Mouse (Mus musculus): ENCODE data around the gene Odf3b. TPM values are rescaled to one million over a fixed set of nuclear protein-coding genes. Genes with fewer than 3 reads are reported as not detected.

Odf3b gene
- polyA plus RNA-seq, 1 experiment: 142 TPM

GRCm38 (mm10) chr15:89353837-89354236, 25.2 kb downstream of the Odf3b start:
- Histone ChIP-seq H3K36me3 (ENCODE audit: control insufficient read depth, insufficient read depth, low read length) (peaks cover 31% of the 10 kb centered on the region), H3K27me3 (ENCODE audit: control insufficient read depth, insufficient read depth, low read length) (no peaks in the 10 kb centered on the region), H3K4me1 (ENCODE audit: control insufficient read depth, insufficient read depth, insufficient read length, low read length) (peaks cover 8% of the 10 kb centered on the region), H3K27ac (ENCODE audit: insufficient read depth, low read depth, low read length) (no peak overlapping the region), H3K4me3 (ENCODE audit: low read depth, low read length) (no peak overlapping the region)
- no peak for TF ChIP-seq CTCF (IDR thresholded peaks at IDR 0.05; ENCODE audit: extremely low read depth, insufficient read length, insufficient replicate concordance, low read depth, low read length)
- no peak for TF ChIP-seq POLR2A (IDR thresholded peaks at IDR 0.05; ENCODE audit: low read depth, low read length)
- WGBS: 93% methylated on average over 16 of the region's 16 CpGs

- Histone ChIP-seq H3K27ac (ENCODE audit: insufficient read depth, low read depth, low read length) (no peak overlapping the region), H3K27me3 (ENCODE audit: control insufficient read depth, insufficient read depth, low read length) (no peaks in the 10 kb centered on the region), H3K4me1 (ENCODE audit: control insufficient read depth, insufficient read depth, insufficient read length, low read length) (peaks cover 8% of the 10 kb centered on the region), H3K4me3 (ENCODE audit: low read depth, low read length) (no peak overlapping the region), H3K36me3 (ENCODE audit: control insufficient read depth, insufficient read depth, low read length) (peaks cover 31% of the 10 kb centered on the region)
- 94% methylated on average over 12 of the region's 12 CpGs for WGBS
- TF ChIP-seq CTCF (IDR thresholded peaks at IDR 0.05; ENCODE audit: extremely low read depth, insufficient read length, insufficient replicate concordance, low read depth, low read length): no peak
- TF ChIP-seq POLR2A (IDR thresholded peaks at IDR 0.05; ENCODE audit: low read depth, low read length): no peak
Observed at GRCm38 (mm10) chr15:89352795-89353194, 26.3 kb downstream of the Odf3b start.

- Histone ChIP-seq H3K27ac (ENCODE audit: insufficient read depth, low read depth, low read length) (no peak overlapping the region), H3K4me3 (ENCODE audit: low read depth, low read length) (no peak overlapping the region), H3K36me3 (ENCODE audit: control insufficient read depth, insufficient read depth, low read length) (peaks cover 31% of the 10 kb centered on the region), H3K27me3 (ENCODE audit: control insufficient read depth, insufficient read depth, low read length) (no peaks in the 10 kb centered on the region), H3K4me1 (ENCODE audit: control insufficient read depth, insufficient read depth, insufficient read length, low read length) (peaks cover 8% of the 10 kb centered on the region)
- TF ChIP-seq CTCF (IDR thresholded peaks at IDR 0.05; ENCODE audit: extremely low read depth, insufficient read length, insufficient replicate concordance, low read depth, low read length): no peak
- no peak for TF ChIP-seq POLR2A (IDR thresholded peaks at IDR 0.05; ENCODE audit: low read depth, low read length)
- 92% methylated on average over 14 of the region's 14 CpGs for whole genome bisulfite sequencing
Observed at GRCm38 (mm10) chr15:89352054-89352453, 27.0 kb downstream of the Odf3b start.

GRCm38 (mm10) chr15:89351302-89351701, 27.8 kb downstream of the Odf3b start:
- no peak overlapping the region for H3K27ac ChIP-seq (ENCODE audit: insufficient read depth, low read depth, low read length)
- peaks cover 5% of the 10 kb centered on the region for H3K4me1 ChIP-seq (ENCODE audit: control insufficient read depth, insufficient read depth, insufficient read length, low read length)
- H3K36me3 ChIP-seq (ENCODE audit: control insufficient read depth, insufficient read depth, low read length): peaks cover 31% of the 10 kb centered on the region
- no peak for TF ChIP-seq CTCF (IDR thresholded peaks at IDR 0.05; ENCODE audit: extremely low read depth, insufficient read length, insufficient replicate concordance, low read depth, low read length)
- no peak for TF ChIP-seq POLR2A (IDR thresholded peaks at IDR 0.05; ENCODE audit: low read depth, low read length)
- WGBS: 90% methylated on average over 15 of the region's 15 CpGs
- H3K4me3 ChIP-seq (ENCODE audit: low read depth, low read length): no peak overlapping the region
- no peaks in the 10 kb centered on the region for H3K27me3 ChIP-seq (ENCODE audit: control insufficient read depth, insufficient read depth, low read length)

- WGBS: 86% methylated on average over 5 of the region's 5 CpGs
- no peak overlapping the region for H3K27ac ChIP-seq (ENCODE audit: insufficient read depth, low read depth, low read length)
- TF ChIP-seq POLR2A (IDR thresholded peaks at IDR 0.05; ENCODE audit: low read depth, low read length) (no peak), CTCF (IDR thresholded peaks at IDR 0.05; ENCODE audit: extremely low read depth, insufficient read length, insufficient replicate concordance, low read depth, low read length) (no peak)
- peaks cover 5% of the 10 kb centered on the region for H3K4me1 ChIP-seq (ENCODE audit: control insufficient read depth, insufficient read depth, insufficient read length, low read length)
- H3K4me3 ChIP-seq (ENCODE audit: low read depth, low read length): no peak overlapping the region
- H3K27me3 ChIP-seq (ENCODE audit: control insufficient read depth, insufficient read depth, low read length): no peaks in the 10 kb centered on the region
- H3K36me3 ChIP-seq (ENCODE audit: control insufficient read depth, insufficient read depth, low read length): peaks cover 31% of the 10 kb centered on the region
Observed at GRCm38 (mm10) chr15:89350447-89350846, 28.6 kb downstream of the Odf3b start.

GRCm38 (mm10) chr15:89343325-89343724, 35.8 kb downstream of the Odf3b start:
- H3K4me1 ChIP-seq (ENCODE audit: control insufficient read depth, insufficient read depth, insufficient read length, low read length): peaks cover 2% of the 10 kb centered on the region; the same call in 1 of the 2 replicates
- TF ChIP-seq CTCF (IDR thresholded peaks at IDR 0.05; ENCODE audit: extremely low read depth, insufficient read length, insufficient replicate concordance, low read depth, low read length): no peak
- TF ChIP-seq POLR2A (IDR thresholded peaks at IDR 0.05; ENCODE audit: low read depth, low read length): no peak
- no peak overlapping the region for H3K4me3 ChIP-seq (ENCODE audit: low read depth, low read length)
- H3K36me3 ChIP-seq (ENCODE audit: control insufficient read depth, insufficient read depth, low read length): no peaks in the 10 kb centered on the region
- no peak overlapping the region for H3K27ac ChIP-seq (ENCODE audit: insufficient read depth, low read depth, low read length)
- WGBS: 74% methylated on average over 3 of the region's 3 CpGs
- H3K27me3 ChIP-seq (ENCODE audit: control insufficient read depth, insufficient read depth, low read length): no peaks in the 10 kb centered on the region

GRCm38 (mm10) chr15:89341678-89342077, 37.4 kb downstream of the Odf3b start:
- Histone ChIP-seq H3K36me3 (ENCODE audit: control insufficient read depth, insufficient read depth, low read length) (no peaks in the 10 kb centered on the region), H3K27me3 (ENCODE audit: control insufficient read depth, insufficient read depth, low read length) (no peaks in the 10 kb centered on the region), H3K4me1 (ENCODE audit: control insufficient read depth, insufficient read depth, insufficient read length, low read length) (peaks cover 2% of the 10 kb centered on the region; the same call in 1 of the 2 replicates), H3K4me3 (ENCODE audit: low read depth, low read length) (no peak overlapping the region), H3K27ac (ENCODE audit: insufficient read depth, low read depth, low read length) (no peak overlapping the region)
- no peak for TF ChIP-seq POLR2A (IDR thresholded peaks at IDR 0.05; ENCODE audit: low read depth, low read length)
- TF ChIP-seq CTCF (IDR thresholded peaks at IDR 0.05; ENCODE audit: extremely low read depth, insufficient read length, insufficient replicate concordance, low read depth, low read length): no peak
- 57% methylated on average over 1 of the region's 1 CpGs for WGBS

Data from small intestine, adult 2 months (tissue).